Mouse (Mus musculus): ENCODE data around the gene Zfp260.
A peak's percentile ranks its signal among the peaks of the same experiment; 100 is the strongest.

Gene Zfp260

GRCm38 (mm10) chr7:30094646-30095429 lies at the start of gene Zfp260:
Gene Zfp260, plus strand, starts transcription at chr7:30094777.
- peak; percentile 97 for DNase-seq (ENCODE audit: low read depth)

DNA sequence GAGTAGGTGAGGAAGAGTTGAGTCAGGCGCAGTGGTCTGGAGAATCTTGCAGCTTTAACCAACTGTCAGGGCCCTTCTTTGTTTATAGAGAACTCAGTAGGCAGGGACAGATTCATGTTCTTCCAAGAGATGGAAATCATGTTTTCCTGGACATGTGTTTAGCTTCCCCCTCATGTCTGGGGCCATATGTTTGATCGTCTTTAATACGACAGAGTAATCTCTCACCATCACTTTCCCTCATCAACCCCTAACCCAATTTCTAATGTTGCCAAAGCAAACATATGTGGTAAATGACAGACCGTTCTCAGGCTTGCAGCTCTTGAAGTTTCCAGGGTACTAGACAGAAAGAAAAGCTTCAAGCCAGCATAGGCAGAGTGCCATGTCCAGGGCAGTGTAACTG lies 46.5 kb upstream of the Zfp260 start:
- DNase-seq (ENCODE audit: low read depth) = no peak

DNA sequence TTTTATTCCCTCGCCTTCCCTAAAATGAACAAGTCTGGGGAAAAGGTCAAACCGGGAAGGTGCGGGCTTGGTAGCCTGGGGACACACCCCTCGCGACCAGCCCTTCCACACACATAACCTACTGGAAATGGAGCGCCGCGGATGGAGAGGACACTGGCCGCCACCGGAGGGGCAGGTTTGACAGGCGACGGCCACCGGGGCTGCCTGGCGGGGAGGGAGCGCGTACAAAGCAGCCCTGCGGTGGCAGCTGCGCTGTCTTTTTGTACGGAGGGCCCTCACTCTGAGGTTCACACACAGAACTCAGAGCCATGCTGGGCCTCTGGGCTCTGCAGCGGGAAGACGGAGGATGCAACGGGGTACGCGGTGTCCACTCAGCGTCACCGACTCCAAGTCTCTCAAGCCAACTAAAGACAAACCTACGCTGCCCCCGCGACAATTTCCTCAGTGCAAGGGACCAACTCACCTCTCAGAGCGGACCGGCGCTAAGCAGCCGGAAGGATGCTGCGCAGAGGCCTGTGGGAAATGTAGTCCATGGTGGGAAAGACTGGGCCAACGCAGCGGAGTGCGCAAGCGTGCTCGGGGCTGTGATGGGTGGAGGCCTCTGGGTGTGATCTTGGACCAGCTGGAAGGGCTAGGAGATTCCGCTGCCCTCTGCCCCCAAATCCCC lies 43.6 kb upstream of the Zfp260 start, which contains the start of gene Zfp14:
Gene Zfp14 (minus strand): TSS at position 499 of the 667 bp plus-strand sequence.
- peak; percentile 83 for DNase-seq (ENCODE audit: low read depth)

GRCm38 (mm10) chr7:30053591-30053990 lies 41.0 kb upstream of the Zfp260 start:
- peak; percentile 18 for DNase-seq (ENCODE audit: low read depth)

GRCm38 (mm10) chr7:30060341-30060740 lies 34.2 kb upstream of the Zfp260 start:
- DNase-seq (ENCODE audit: low read depth) = no peak

GRCm38 (mm10) chr7:30062478-30062877 lies 32.1 kb upstream of the Zfp260 start:
- DNase-seq (ENCODE audit: low read depth) = peak; percentile 55

GRCm38 (mm10) chr7:30064622-30065021 lies 30.0 kb upstream of the Zfp260 start:
- DNase-seq (ENCODE audit: low read depth) = no peak

- DNase-seq (ENCODE audit: low read depth) = peak; percentile 71
These were observed 22.2 kb upstream of the Zfp260 start, which contains the start of gene Zfp82 for GRCm38 (mm10) chr7:30072146-30073028. Gene Zfp82, minus strand, starts transcription at chr7:30072900.

GRCm38 (mm10) chr7:30086524-30086923 lies 8.1 kb upstream of the Zfp260 start:
- DNase-seq (ENCODE audit: low read depth) = peak; percentile 76

DNA sequence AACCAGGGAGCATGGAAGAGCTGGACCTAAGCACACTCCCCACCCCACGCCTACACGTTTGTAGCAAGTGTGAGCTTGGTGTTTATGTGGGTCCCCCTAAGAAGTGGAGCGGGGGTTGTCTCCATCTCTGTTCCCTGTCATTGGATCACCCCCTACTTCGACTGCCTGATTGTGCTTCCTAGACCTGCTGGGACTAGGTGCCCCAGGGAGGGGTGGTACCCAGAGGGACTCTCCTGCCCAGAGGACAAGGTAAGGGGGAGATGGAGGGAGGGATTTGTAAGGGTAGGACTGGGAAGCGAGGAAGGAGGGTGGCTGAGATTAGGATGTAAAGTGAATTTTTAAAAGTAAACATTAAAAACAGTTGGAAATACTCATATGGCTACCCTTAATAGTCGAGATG lies 5.2 kb upstream of the Zfp260 start:
- no peak for DNase-seq (ENCODE audit: low read depth)

GRCm38 (mm10) chr7:30090092-30090969 lies 4.2 kb upstream of the Zfp260 start, which contains the start of the genes Gm26920 and Zfp566:
Gene Gm26920, minus strand, starts transcription at chr7:30090410.
Gene Zfp566, minus strand, starts transcription at chr7:30090527.
- peak; percentile 99 for DNase-seq (ENCODE audit: low read depth)

GRCm38 (mm10) chr7:30090970-30091585 lies 3.5 kb upstream of the Zfp260 start:
- peak; percentile 84 for DNase-seq (ENCODE audit: low read depth)

DNA sequence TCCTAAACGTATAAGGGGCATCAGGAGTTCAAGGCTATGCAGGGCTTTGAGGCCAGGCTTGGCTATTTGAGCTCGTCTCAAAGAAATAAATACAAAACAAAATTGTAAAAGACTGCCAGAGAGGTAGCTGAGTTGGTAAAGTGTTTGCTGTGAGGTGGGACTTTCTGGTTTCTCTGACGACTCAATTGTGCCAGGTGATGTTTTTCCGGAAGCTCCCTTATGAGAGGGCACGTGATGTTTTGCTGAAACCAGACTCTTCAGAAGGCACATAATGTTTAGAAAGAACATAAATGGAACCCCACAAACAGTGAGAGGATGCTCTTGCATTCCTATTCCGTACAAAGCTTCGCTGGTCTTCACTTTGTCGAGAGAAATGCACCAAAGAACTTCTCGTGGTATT lies 1.9 kb upstream of the Zfp260 start:
- DNase-seq (ENCODE audit: low read depth) = no peak

- no peak for DNase-seq (ENCODE audit: low read depth)
These were observed 610 bp upstream of the Zfp260 start for GRCm38 (mm10) chr7:30093918-30094415.

GRCm38 (mm10) chr7:30095551-30096125 lies 1.1 kb downstream of the Zfp260 start:
- DNase-seq (ENCODE audit: low read depth) = peak; percentile 43

DNA sequence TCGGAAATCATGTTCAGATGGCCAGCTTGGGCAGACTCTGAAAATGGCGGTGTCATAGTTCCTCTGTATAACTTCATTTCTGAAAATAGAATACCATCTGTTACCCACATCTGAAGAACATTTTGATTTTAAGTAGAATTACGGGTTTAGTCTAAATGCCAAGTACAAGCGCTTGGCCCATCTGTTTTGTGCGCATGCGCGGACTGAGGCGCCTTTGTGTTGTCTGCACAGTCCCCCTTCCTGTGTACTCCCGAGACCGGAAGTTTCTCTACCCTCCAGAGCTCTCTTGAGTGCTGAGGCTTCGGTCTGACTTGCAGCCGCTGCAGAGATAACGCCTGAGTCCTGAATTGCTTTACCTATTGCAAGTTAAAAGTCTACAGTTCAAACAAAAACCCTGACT lies 4.7 kb downstream of the Zfp260 start:
- DNase-seq (ENCODE audit: low read depth) = no peak

DNA sequence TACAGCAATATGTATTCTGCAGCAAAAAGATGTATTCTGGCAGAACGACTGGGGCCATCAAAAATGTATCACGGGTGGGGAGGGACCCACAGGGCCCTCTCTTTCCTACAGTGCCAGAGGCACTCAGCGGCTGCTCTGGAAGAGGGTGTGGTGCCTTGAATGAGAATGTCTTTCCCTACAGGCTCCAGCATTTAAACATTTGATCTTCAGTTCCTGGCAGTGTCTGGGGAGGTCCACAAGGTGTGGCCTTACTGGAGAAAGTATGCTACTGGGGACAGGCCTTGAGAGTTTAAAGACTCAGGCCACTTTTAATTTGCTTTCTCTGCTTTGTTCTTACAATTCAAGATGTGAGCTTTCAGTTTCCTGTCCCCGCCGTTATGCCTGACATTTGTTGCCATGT lies 21.5 kb downstream of the Zfp260 start:
- DNase-seq (ENCODE audit: low read depth) = no peak

GRCm38 (mm10) chr7:30117935-30118334 lies 23.4 kb downstream of the Zfp260 start:
- peak; percentile 54 for DNase-seq (ENCODE audit: low read depth)

DNA sequence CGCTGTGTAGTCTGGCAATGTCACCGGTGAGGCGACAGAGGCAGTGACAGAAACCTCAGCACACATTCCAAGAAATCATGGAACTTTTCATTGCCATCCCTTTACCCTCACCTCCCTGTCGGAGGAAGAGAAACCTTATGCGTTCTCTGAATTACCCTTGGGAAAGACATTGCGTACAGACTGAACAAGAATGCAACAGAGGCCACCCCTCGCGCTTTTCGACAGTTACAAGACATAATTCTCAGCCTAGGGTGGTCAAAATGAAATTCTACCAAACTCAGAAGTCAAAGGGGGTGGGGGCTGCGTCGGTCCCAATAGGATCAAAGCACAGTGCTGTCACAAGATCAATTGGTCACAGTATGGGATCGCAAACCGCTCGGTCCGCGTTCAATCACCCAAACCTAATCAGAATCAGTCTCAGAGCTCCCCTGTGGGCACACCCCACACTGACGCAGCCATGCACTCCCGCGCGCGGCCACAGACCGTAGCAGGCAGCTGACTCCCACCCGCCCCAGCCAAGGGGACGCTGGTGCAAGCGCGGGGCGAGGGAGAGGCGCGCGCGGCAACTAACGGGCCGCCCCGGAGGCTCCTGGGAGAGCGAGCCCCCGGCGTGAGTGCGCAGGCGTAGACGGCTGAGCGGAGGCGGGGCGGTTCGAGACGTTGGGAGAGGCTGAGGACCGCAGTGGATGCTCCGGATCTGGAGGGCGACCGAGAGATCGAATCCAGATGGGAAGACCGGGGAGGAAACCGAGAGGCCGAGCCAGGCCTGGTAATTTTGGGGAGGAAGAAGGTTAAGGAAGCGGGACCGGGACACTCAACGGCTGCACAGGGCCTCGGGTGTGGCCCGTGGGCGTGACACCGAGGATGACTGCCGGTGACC lies 27.0 kb downstream of the Zfp260 start, which contains the start of gene Zfp382:
Gene Zfp382 (plus strand): TSS at position 635 of the 880 bp plus-strand sequence.
- peak; percentile 82 for DNase-seq (ENCODE audit: low read depth)

Data from 416B (cell line).